Mouse (Mus musculus) large intestine, adult 2 months (tissue): ENCODE data around the gene Katna1. TPM values are rescaled to one million over a fixed set of nuclear protein-coding genes. Genes with fewer than 3 reads are reported as not detected.

Experiments used
- DNase-seq: peaks from one replicate; pipeline ENCODE4 v3.0.0-alpha.2; 2012; ENCODE audit warnings: low read depth, low spot score
- WGBS: fragments of 180-500 bp; shearing (Covaris S2); methylation state at CpG from one replicate; pipeline ENCODE4 v1.1.7; 2018; 5-methylcytosine and 5-hydroxymethylcytosine counted together
- polyA plus RNA-seq: library from polyadenylated mRNA; depleted of rRNA; stranded (reverse); fragments of >200 nt; gene quantifications from 2 replicates; pipeline ENCODE4 v1.2.3, GENCODE M21; 2012; rRNA removed

Katna1 gene
- polyA plus RNA-seq, 1 experiment: 6.4 TPM

DNA sequence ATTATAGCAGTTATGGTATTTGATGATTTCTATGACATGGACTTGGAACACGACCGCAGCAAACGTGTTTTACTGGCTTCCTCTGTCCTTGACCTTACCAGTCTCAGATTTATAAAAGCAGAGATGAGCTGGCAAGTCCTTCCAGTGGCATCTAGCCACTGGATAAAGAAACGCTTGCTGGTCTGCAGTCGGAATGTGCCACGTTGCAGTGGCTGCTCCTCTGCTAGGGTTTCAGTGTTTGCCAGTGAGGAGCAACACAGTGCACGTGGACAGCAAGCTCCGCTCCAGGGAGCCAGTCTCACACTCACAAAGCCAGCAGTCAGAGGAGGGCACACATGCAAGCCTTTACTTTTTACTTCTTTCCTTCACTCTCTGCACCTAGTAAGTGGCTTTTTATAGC, 49.6 kb downstream of the Katna1 start:
- 84% methylated on average over 8 of the region's 8 CpGs for WGBS
- no peak for DNase-seq

DNA sequence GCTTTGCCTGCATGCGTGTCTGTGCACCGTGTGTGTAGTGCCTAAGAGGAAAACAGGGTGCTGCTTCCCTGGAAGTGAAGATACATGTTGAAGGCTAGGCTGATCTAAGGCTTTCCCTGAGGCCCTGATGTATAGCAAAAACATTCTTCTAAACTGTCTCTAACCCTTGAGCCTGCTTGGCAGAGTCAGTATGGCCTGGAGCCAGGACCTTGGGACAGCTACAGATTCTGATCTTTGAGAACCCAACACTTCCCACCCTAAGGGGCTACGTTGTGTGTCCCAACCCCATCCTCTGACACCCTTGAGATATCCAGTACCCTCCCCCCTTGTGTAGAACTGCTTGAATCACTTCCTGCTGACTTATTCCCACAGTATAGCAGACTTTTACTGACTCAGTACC, 52.6 kb downstream of the Katna1 start:
- no peak for DNase-seq
- WGBS: 92% methylated on average over 3 of the region's 3 CpGs

DNA sequence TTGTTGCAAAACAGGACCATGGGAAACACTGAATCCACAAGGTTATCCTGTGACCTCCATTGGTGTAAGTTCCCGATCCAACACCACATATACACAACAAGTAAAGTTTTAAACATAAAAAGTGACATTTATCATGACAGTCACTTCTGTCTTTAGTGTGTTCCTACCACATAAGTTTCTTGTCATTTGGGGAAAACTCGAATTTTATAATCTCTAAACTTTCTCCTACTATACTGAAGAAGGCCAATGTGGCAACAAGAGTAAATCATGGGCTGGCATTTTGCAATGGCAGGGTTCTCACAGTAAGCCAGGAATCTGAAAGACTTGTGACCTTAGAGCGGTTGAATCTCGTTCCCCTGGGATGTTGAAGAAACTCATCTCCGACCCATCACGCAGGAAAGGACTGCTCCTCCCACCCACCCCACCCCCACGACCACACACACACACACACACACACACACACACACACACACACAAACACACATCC, 54.0 kb downstream of the Katna1 start:
- no peak for DNase-seq

DNA sequence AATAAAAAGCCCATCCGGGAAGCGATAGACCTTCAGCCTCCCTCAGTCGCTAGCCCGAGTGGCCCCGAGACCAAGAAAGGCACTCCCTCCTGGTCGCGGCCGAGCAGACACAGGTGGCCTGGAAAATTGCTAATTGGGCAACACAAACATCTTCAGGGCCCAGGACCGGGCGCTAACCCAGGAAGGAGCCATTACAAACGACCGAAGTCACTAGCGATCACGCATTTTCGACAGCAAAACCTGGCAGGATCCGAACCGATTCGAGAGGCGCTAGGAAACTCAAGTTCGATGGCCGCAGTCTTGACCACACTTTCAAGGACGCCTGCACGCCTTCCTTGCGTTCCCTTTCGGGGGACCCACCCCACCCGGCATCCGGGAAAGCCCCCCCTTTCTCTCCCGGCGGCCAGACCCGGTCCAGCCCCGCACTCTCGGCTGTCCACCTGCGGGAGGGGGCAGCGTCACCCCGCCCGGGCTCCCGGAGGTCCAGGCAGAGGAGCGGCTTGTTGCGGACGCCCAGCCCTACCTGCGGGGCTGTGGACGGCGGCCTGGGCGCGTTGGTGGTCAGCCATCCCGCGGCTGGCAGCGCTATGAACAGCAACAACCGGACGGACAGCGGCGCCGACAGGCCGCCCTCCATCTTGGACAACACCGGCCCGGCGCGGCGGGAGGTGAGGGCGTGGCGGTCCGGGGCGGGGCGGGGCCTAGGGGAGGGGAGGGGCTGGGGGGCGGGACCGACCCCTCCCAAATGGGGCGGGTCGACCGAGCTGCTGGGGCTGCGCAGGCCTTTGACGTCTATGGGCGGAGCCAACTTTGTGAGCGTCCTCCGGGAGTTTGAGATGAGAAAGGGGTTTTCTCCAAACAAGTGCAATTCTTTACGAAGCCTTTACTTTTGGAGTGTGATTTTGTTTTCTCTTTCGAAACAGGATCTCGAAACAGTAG, 54.7 kb downstream of the Katna1 start:
- under 1% methylated on average over 67 of the region's 77 CpGs for WGBS
- DNase-seq: peak; percentile 69

More for the DNA sequence above, 54.0 kb downstream of the Katna1 start:
- WGBS: 11% methylated on average over 7 of the region's 7 CpGs

DNA sequence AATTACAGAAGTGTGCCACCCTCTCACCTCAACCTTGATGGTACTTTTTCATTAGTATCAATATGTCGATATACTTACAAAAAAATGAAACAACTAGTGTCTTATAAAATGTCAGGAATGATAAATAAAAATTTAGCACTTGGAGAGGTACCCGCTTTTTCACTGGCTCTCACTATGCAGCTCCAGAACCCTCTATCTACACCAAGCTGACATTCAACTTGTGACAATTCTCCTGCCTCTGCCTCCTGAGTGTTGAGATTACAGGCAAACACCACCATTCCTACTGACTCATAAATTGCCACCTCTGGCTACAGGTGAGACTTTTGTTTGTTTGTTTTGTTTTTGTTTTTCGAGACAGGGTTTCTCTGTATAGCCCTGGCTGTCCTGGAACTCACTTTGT, 55.4 kb downstream of the Katna1 start:
- DNase-seq: no peak
- 43% methylated on average over 3 of the region's 3 CpGs for WGBS

DNA sequence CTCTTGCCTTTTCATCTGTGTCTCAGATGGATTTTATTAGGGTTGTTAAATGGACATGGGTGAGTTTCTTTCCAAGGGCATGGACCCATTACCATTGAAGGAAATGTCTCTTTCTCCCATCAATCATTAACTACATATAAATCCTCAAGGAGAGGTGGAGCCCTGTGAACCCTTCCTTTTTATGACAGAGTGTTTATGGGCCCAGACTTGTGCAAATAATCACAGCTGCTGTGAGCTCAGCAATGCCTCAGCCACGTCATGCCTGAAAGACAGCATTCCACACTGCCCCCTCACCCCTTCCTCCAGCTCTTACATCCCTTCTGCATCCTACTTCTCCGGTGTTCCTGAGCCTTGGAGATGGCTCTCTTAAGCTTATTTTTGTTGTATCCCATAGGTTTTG, 61.5 kb downstream of the Katna1 start:
- DNase-seq: peak; percentile 88
- 13% methylated on average over 2 of the region's 2 CpGs for WGBS

DNA sequence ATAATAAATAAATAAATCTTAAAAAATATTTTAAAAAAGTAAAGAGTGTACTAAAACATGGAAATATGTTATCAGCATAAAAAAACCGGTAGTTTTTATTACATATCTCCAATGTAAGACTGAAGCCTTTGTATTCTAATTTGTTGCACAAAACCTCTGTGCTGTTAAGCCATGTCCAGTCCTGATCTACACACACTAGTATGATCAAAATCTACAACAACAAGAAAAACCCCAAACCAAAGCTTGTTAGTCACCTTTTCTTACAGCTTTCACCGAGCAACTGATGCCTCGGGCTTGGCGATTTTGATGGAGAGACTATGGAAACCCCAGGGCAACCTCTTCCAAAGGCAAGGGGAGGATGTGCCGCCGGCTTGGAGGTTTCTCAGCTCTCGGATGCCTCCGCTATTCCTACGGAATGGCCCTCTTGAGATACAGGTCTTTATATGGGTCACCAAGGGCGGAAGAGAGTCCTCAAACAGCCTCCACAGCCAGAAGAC, 66.5 kb downstream of the Katna1 start:
- DNase-seq: no peak
- WGBS: under 1% methylated on average over 10 of the region's 10 CpGs

DNA sequence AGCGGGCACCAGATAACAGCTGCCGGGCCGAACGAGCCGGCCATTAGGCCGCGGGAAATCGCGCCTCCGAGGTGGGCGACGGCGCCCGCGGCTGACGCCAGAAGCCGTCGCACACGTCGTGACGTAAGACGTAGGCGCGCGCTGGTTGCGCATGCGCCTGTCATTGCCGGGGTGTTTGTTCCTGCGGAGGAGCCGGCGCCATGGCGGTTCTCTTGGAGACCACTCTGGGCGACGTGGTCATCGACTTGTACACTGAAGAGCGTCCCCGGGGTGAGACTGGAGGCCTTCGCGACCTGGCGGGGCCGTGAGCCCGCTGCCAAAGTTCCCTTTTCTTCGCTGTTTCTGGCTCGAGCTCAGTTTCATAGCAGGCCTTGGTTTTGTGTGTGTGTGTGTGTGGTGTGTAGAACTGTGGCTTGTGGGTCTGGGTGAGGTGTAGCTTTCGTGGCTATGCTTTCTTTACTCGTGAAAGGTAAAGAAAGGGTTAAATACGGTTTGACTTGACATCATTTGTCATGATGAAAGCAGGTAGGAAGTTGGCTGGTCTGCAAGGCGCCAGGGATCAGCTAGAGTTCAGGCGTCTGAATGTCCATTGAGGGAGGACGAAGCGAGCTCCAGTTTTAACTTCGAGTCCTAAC, 67.1 kb downstream of the Katna1 start, which contains the start of the genes Ginm1 and Ppil4:
TSS of gene Ginm1 (minus strand) at position 74 of the 635 bp plus-strand sequence.
TSS of gene Ppil4 (plus strand) at position 141 of the 635 bp plus-strand sequence.
- WGBS: under 1% methylated on average over 52 of the region's 52 CpGs
- peak; percentile 54 for DNase-seq

DNA sequence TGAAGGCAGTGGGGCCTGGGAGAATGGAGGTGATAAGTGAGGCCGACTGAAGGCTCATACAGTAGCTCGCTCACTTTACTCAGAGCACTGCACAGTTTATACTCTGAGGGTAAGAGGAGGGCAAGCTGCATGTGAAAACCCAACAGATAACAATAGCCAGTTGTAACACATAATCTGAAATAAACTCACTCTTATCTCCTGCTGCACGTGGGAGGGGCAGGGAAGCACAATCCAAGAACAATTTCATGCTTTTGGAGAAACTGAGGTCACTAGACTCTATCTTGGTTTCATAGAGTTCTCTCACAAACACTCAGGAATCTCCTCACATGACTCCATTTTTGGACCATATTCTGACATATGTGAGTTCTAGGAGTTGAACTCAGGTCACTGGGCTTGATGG, 75.5 kb downstream of the Katna1 start:
- 90% methylated on average over 3 of the region's 3 CpGs for WGBS
- DNase-seq: no peak

DNA sequence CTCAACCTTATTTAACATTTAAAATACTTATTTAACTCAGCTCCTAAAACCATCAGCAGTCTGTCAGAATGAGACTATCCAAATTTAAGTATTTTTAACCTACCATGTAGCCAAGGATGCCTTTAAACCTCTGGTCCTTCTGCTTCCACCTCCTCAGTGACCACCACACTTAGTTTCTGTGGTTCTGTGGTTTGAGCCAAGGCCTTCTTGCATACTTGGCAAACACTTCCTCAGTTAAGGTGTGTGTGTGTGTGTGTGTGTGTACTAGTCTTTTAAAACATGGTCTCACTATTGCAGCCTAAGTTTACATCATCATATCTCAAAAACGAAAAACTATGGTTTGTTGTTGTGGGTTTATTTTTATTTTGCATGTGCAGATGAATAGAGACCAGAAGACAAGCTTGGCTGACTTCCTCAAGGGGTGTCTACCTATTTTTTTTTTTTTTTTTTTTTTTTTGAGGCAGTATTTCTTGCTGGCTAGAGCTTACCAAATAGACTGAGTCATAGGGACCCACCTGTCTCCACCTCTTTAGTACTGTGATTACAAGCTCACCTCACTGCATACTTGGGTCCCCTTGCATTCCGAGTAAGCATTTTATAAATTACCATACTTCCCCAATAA, 76.8 kb downstream of the Katna1 start:
- no peak for DNase-seq
- 67% methylated on average over 2 of the region's 2 CpGs for WGBS

DNA sequence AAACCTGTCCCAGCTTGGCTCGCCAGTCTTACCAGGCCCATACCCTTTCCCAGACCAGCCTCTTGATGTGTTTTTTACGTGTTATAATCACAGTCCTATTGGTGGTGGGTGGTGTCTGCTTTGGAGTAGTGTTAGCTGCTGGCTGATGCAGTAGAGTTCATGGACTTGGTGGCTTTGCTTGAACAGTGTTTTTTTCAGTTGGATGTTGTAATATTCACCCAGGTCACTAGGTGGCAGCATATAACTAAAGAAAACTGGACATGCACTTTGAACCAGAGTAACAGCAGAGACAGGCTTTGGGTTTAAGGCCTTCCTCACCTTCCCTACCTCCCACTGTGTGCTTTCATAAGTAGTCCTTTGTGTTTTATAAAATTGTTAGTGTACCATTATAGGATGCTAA, 84.1 kb downstream of the Katna1 start:
- peak; percentile 67 for DNase-seq
- WGBS: 43% methylated on average over 2 of the region's 2 CpGs

Other genes with a start within 250 kb of the Katna1 start
- gene Lrp11, start 136.2 kb upstream of the Katna1 start, polyA plus RNA-seq: 1.7 and 2.4 TPM in 2 replicates
- 8.4 and 13.5 TPM in 2 replicates for gene Nup43, start 58.5 kb upstream of the Katna1 start, polyA plus RNA-seq
- gene Pcmt1, start 44.9 kb upstream of the Katna1 start, polyA plus RNA-seq: 17.4 and 19.6 TPM in 2 replicates
- gene Lats1, start 44.8 kb upstream of the Katna1 start, polyA plus RNA-seq: 10.3 and 15.1 TPM in 2 replicates
- 18.5 and 20.8 TPM in 2 replicates for gene Ginm1, start 66.8 kb downstream of the Katna1 start, polyA plus RNA-seq
- 4.3 and 5.1 TPM in 2 replicates for gene Ppil4, start 66.9 kb downstream of the Katna1 start, polyA plus RNA-seq
- 6.5 and 10.3 TPM in 2 replicates for gene Zc3h12d, start 106.5 kb downstream of the Katna1 start, polyA plus RNA-seq
- 21.2 and 30.0 TPM in 2 replicates for gene Tab2, start 230.2 kb downstream of the Katna1 start, polyA plus RNA-seq